Mouse (Mus musculus) limb, embryonic 10.5 days (tissue): Measurements from ENCODE around the gene Scn8a. TPM values are rescaled to one million over a fixed set of nuclear protein-coding genes. Genes with fewer than 3 reads are reported as not detected.

ENCODE experiments used
- DNase-seq: peaks from one replicate; pipeline ENCODE4 v3.0.0-alpha.2; 2017; ENCODE audit warnings: low spot score
- H3K27ac ChIP-seq: fragments of 300-500 bp; sonication (generic); 2 replicates; pipeline ENCODE4 v1.5.1; 2016; ENCODE audit warnings: mild to moderate bottlenecking
- H3K27me3 ChIP-seq: fragments of 300-500 bp; sonication (generic); 2 replicates; pipeline ENCODE4 v1.6.1; 2016; ENCODE audit warnings: low read depth, mild to moderate bottlenecking; ENCODE audit not compliant: poor library complexity, severe bottlenecking
- H3K36me3 ChIP-seq: fragments of 300-500 bp; sonication (generic); 2 replicates; pipeline ENCODE4 v1.6.1; 2016; ENCODE audit warnings: mild to moderate bottlenecking, moderate library complexity
- H3K4me1 ChIP-seq: fragments of 300-500 bp; sonication (generic); 2 replicates; pipeline ENCODE4 v1.6.1; 2016
- H3K4me3 ChIP-seq: fragments of 300-500 bp; sonication (generic); 2 replicates; pipeline ENCODE4 v1.5.1; 2016; ENCODE audit warnings: mild to moderate bottlenecking, moderate library complexity
- H3K9me3 ChIP-seq: fragments of 300-500 bp; sonication (generic); replicated peaks from 2 replicates; pipeline ENCODE4 v1.6.1; 2016; ENCODE audit warnings: mild to moderate bottlenecking
- WGBS: fragments of 180-500 bp; shearing (Covaris S2); methylation state at CpG from one replicate; pipeline ENCODE4 v1.1.7; 2016; 5-methylcytosine and 5-hydroxymethylcytosine counted together
- polyA plus RNA-seq: library from polyadenylated mRNA; unstranded; fragments of >200 nt; fragmentation: Nextera tagmentation; extraction: Ambion mirVana; gene quantifications from 2 replicates; pipeline ENCODE4 v1.2.1, GENCODE M21; 2016

Gene Scn8a
- polyA plus RNA-seq, 1 experiment from 2014 or later: 4.3 TPM

- Histone ChIP-seq H3K36me3 (no peaks in the 10 kb centered on the region), H3K27me3 (peaks cover 17% of the 10 kb centered on the region), H3K4me1 (peaks cover 12% of the 10 kb centered on the region), H3K27ac (no peak overlapping the region), H3K9me3 (no peaks in the 10 kb centered on the region), H3K4me3 (no peak overlapping the region)
- WGBS: 92% methylated on average over 14 of the region's 14 CpGs
- no peak for DNase-seq
These were observed 138.8 kb downstream of the Scn8a start for GRCm38 (mm10) chr15:101008386-101009010.

GRCm38 (mm10) chr15:101011352-101011751, 141.7 kb downstream of the Scn8a start:
- 89% methylated on average over 6 of the region's 6 CpGs for whole genome bisulfite sequencing
- 0 out of 2 replicates have a peak, but pooled peaks cover 6% of the 10 kb centered on the region for H3K27me3 ChIP-seq
- peaks cover 11% of the 10 kb centered on the region for H3K4me1 ChIP-seq
- H3K9me3 ChIP-seq: no peaks in the 10 kb centered on the region
- DNase-seq: no peak
- no peak overlapping the region for H3K4me3 ChIP-seq
- no peaks in the 10 kb centered on the region for H3K36me3 ChIP-seq
- no peak overlapping the region for H3K27ac ChIP-seq

- Histone ChIP-seq H3K27ac (no peak overlapping the region), H3K36me3 (no peaks in the 10 kb centered on the region), H3K9me3 (no peaks in the 10 kb centered on the region), H3K4me3 (no peak overlapping the region), H3K27me3 (peaks cover 11% of the 10 kb centered on the region), H3K4me1 (peaks cover 23% of the 10 kb centered on the region)
- WGBS: 86% methylated on average over 2 of the region's 2 CpGs
- no peak for DNase-seq
These were observed 159.3 kb downstream of the Scn8a start for GRCm38 (mm10) chr15:101028960-101029359.

- WGBS: 50% methylated on average over 17 of the region's 17 CpGs
- Histone ChIP-seq H3K9me3 (no peaks in the 10 kb centered on the region), H3K36me3 (no peaks in the 10 kb centered on the region), H3K4me3 (peak overlapping the region; percentile 8; the same call in 1 of the 2 replicates), H3K4me1 (0 out of 2 replicates have a peak, but pooled peaks cover 5% of the 10 kb centered on the region), H3K27me3 (peaks cover 64% of the 10 kb centered on the region), H3K27ac (no peak overlapping the region)
- no peak for DNase-seq
These were observed 170.0 kb downstream of the Scn8a start for GRCm38 (mm10) chr15:101039651-101040050.

GRCm38 (mm10) chr15:101041966-101042365, 172.3 kb downstream of the Scn8a start:
- no peak for DNase-seq
- Histone ChIP-seq H3K27me3 (peaks cover 87% of the 10 kb centered on the region), H3K27ac (no peak overlapping the region), H3K9me3 (no peaks in the 10 kb centered on the region), H3K4me3 (no peak overlapping the region), H3K36me3 (no peaks in the 10 kb centered on the region), H3K4me1 (peaks cover 19% of the 10 kb centered on the region)
- WGBS: 67% methylated on average over 6 of the region's 6 CpGs

GRCm38 (mm10) chr15:101042613-101043012, 173.0 kb downstream of the Scn8a start:
- Histone ChIP-seq H3K4me3 (no peak overlapping the region), H3K27ac (no peak overlapping the region), H3K36me3 (no peaks in the 10 kb centered on the region), H3K27me3 (peaks cover 93% of the 10 kb centered on the region), H3K4me1 (peaks cover 26% of the 10 kb centered on the region), H3K9me3 (no peaks in the 10 kb centered on the region)
- DNase-seq: peak; percentile 83
- 25% methylated on average over 6 of the region's 6 CpGs for WGBS

- Histone ChIP-seq H3K9me3 (no peaks in the 10 kb centered on the region), H3K27me3 (peaks cover 96% of the 10 kb centered on the region), H3K36me3 (peaks cover 5% of the 10 kb centered on the region), H3K4me3 (no peak overlapping the region), H3K4me1 (peaks cover 42% of the 10 kb centered on the region), H3K27ac (no peak overlapping the region)
- DNase-seq: no peak
- 44% methylated on average over 6 of the region's 6 CpGs for WGBS
These were observed 174.9 kb downstream of the Scn8a start for GRCm38 (mm10) chr15:101044531-101044930.

GRCm38 (mm10) chr15:101046039-101046526, 176.4 kb downstream of the Scn8a start:
- Histone ChIP-seq H3K36me3 (peaks cover 20% of the 10 kb centered on the region), H3K27me3 (peaks cover 96% of the 10 kb centered on the region)
- WGBS: 1% methylated on average over 43 of the region's 43 CpGs

GRCm38 (mm10) chr15:101046527-101047193, 177.0 kb downstream of the Scn8a start:
- peak; percentile 76 for DNase-seq
- WGBS: under 1% methylated on average over 77 of the region's 77 CpGs
- Histone ChIP-seq H3K4me3 (peak overlapping the region; percentile 67), H3K4me1 (peaks cover 37% of the 10 kb centered on the region), H3K27ac (peak overlapping the region; percentile 80), H3K36me3 (peaks cover 26% of the 10 kb centered on the region), H3K27me3 (peaks cover 96% of the 10 kb centered on the region), H3K9me3 (no peaks in the 10 kb centered on the region)

More at GRCm38 (mm10) chr15:101046039-101046526, 176.4 kb downstream of the Scn8a start:
- DNase-seq: peak; percentile 69
- peaks cover 37% of the 10 kb centered on the region for H3K4me1 ChIP-seq
- H3K4me3 ChIP-seq: peak overlapping the region; percentile 67
- H3K9me3 ChIP-seq: no peaks in the 10 kb centered on the region
- H3K27ac ChIP-seq: peak overlapping the region; percentile 80

- Histone ChIP-seq H3K36me3 (peaks cover 30% of the 10 kb centered on the region), H3K27ac (peak within 1 kb of the TSS; percentile 80), H3K9me3 (no peaks in the 10 kb centered on the region), H3K4me3 (peak within 1 kb of the TSS; percentile 67), H3K27me3 (peaks cover 96% of the 10 kb centered on the region), H3K4me1 (peaks cover 37% of the 10 kb centered on the region)
- WGBS: under 1% methylated on average over 23 of the region's 23 CpGs
- DNase-seq: peak; percentile 70
These were observed 177.5 kb downstream of the Scn8a start, which contains the start of gene Gm47841 for GRCm38 (mm10) chr15:101047194-101047555. Gene Gm47841, minus strand, starts transcription at chr15:101047397.

GRCm38 (mm10) chr15:101048338-101048896, 178.8 kb downstream of the Scn8a start:
- Histone ChIP-seq H3K9me3 (no peaks in the 10 kb centered on the region), H3K27ac (no peak overlapping the region), H3K4me3 (no peak overlapping the region), H3K4me1 (peaks cover 49% of the 10 kb centered on the region), H3K27me3 (peaks cover 99% of the 10 kb centered on the region), H3K36me3 (peaks cover 42% of the 10 kb centered on the region)
- DNase-seq: no peak
- WGBS: 44% methylated on average over 5 of the region's 5 CpGs

GRCm38 (mm10) chr15:101051869-101052268, 182.2 kb downstream of the Scn8a start:
- Histone ChIP-seq H3K4me3 (no peak overlapping the region), H3K36me3 (peaks cover 59% of the 10 kb centered on the region), H3K27me3 (peaks cover 93% of the 10 kb centered on the region), H3K9me3 (no peaks in the 10 kb centered on the region), H3K27ac (no peak overlapping the region), H3K4me1 (peaks cover 62% of the 10 kb centered on the region)
- DNase-seq: no peak
- 51% methylated on average over 10 of the region's 10 CpGs for WGBS
